Mouse (Mus musculus): Measurements from ENCODE around the gene Ephb3. TPM values are rescaled to one million over a fixed set of nuclear protein-coding genes. Genes with fewer than 3 reads are reported as not detected.

Ephb3 gene
- total RNA-seq, 2 experiments from 2014 or later = 0.83 to 0.99 TPM

DNA sequence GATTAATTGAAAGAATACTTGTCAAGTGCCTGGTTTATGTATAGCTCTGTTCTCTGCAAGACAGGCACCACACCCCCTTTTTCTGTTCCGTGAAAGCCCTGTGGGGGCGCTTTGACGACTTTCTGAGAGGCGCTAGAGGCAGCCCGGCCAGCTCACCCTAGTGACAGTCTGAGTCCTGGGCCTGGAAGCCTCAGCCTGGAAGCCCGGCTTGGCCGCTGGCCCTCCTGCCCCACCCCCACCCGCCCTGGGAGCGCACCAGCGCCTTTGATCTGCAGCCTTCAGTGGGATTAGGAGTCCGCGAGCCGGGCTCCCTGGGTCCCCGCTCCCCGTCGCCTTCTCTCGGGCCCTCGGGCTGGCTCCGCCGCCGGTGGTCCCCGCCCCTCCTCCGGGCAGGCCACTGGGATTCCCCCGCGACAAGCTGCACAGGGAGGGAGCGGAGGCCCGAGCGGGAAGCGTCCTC, 41.4 kb downstream of the Ephb3 start:
- peak; percentile 71 to 77 for DNase-seq (ENCODE audit: low spot score in 2 of 2)

DNA sequence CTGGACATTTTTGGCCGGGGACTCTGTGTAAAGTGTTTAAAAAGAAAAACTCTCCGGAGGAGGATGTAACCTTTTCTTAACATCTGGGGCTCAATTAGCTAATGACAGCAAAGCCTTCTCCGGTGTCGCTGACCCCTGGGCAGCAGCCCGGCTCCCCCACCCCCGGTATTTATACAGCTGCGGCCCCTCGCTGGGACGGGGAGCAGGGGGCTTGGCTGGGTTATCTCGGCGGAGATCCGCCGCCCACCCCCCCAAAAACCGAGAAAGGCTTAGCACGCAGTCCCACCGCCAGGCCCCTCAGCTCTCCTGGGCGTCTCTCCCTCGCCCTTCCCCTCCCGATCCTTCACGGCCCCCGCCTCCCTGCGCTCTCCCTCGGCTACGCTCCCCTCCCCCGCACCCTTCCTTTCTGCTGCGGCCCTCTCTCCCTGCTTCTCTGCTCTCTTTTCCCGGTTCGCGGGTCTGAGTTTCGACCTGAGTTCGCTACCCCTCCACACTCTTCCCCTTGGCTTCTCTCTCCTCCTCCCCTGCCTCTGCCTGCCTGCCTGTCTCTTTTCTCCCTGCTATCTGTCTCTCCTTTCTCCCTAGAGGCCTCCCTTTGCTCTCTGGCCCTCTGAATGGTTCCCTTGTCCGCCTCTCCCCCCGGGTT, 42.0 kb downstream of the Ephb3 start:
- peak; percentile 18 to 27 for DNase-seq (ENCODE audit: low spot score in 2 of 2)

DNA sequence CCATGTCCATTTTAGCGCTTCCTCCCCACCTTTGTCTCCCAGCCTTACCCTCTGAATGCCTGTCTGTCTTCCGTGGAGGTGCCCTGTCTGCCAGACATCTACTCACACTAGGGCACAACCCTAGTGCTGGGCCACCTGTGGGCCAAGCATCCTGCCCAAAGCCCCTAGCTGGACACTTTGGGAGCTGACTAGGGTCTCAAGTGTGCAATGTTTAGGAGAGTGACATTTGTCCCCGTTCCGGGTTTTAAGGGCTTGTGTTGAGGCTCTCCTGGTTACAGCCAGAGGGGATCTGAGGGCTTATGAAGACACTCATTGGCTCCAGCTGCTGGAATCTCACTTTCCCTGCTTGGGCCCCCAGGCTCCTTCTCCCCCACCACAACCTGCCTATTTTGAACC, 42.5 kb downstream of the Ephb3 start:
- no peak for DNase-seq (ENCODE audit: low spot score in 2 of 2)

- DNase-seq (ENCODE audit: low spot score in 2 of 2) = peak; percentile 46 to 49
These were observed 43.5 kb downstream of the Ephb3 start for GRCm38 (mm10) chr16:21247871-21248712.

DNA sequence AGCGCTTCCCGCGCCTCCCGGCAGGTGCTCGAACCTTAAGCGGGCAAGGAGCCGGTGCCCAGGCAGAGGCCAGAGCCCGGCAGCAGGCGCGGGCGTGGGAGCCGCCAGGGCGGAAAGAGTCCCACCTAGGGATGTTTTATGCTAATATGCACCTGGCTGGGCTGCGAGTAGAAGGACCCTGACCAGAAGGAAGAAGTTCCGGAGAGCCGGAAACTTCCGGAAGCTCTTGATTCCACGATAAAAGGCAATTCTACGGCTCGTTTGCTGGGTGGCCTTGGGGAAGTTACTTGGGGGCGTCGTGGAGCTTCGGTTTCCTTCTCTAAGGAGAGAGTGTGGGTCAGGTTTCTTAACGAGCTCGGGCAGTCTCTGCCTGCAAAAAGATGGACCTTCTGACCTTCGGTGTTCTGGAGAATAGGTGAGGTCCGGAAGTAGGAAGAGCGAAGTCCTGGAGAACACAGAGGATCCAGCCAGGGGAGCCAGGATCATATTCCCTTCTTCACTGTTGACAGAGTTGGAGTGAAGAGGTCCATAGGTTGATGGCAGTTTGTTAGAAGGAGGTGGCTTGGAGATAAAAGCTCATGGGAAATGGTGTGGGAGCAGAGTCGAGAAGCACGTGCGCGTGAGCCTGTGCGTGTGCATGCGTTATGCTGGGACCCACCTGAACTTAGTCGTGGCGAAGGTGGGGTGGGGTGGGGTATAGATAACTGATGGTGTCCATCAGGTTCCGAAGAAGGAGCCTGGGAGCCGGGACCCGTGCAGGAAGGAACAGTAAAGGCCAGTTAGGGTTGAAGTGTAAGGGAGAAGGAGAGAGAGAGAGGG, 44.4 kb downstream of the Ephb3 start:
- DNase-seq (ENCODE audit: low spot score in 2 of 2) = no peak

- no peak for DNase-seq (ENCODE audit: low spot score in 2 of 2)
These were observed 47.9 kb downstream of the Ephb3 start for GRCm38 (mm10) chr16:21252401-21252955.

- DNase-seq (ENCODE audit: low spot score in 2 of 2) = no peak
These were observed 51.2 kb downstream of the Ephb3 start for GRCm38 (mm10) chr16:21255574-21256304.

GRCm38 (mm10) chr16:21256514-21257305, 52.2 kb downstream of the Ephb3 start:
- DNase-seq (ENCODE audit: low spot score in 2 of 2) = no peak

GRCm38 (mm10) chr16:21265417-21265816, 60.9 kb downstream of the Ephb3 start:
- DNase-seq (ENCODE audit: low spot score in 2 of 2) = no peak

DNA sequence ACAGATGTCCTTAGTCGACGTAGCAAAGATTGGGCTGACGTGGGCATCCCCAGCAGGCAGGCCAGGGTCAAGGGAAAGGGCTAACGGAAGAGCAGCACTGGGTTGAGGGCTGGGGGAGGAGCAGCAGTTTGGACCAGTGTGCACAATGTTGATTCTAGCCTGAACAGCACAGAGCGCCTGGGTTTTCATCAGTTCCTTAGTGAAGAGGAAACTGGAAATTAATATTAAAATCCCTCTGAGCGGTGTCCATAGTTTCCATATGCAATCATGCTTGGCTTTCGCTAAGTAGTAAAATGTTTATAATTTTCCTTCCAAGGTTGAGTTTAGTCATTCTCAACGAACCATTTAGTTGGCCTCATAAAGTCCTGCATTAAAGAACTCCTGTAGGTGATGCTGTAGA, 65.2 kb downstream of the Ephb3 start:
- no peak for DNase-seq (ENCODE audit: low spot score in 2 of 2)

- DNase-seq (ENCODE audit: low spot score in 2 of 2) = no peak
These were observed 67.3 kb downstream of the Ephb3 start for GRCm38 (mm10) chr16:21271773-21272247.

DNA sequence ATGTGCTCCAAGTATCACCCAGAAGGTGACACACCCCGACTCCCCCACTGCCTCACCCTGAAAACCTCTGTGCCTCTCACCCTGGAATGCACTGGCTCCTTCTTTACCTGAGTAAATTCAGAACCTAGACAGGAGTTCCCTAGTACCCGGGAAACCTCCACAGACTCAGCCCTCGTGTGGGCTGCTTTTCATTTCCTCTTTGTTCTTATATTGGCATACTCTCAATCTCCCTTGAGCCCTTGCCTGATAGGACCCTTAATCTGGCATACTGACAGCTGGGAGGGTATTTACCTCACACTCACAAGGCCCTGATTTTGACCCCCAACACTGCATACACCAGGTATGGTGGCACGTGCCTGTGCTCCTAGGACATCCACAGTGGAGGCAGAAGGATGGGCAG, 68.2 kb downstream of the Ephb3 start:
- no peak for DNase-seq (ENCODE audit: low spot score in 2 of 2)

Small RNAs within 50 kb of the gene (microRNA-seq; reads per million reads assigned to microRNA genes)
- gene Mir7680 (ENCODE audit: borderline number of aligned reads in 2 of 2) = 0 reads per million in 2 experiments

Other genes with a start within 250 kb of the Ephb3 start
- under 1 TPM in 1 of 2 experiments, not detected in 1; 0.30 TPM for gene Teddm3, start 50.8 kb upstream of the Ephb3 start, total RNA-seq (2021)
- gene Vps8, start 218.4 kb downstream of the Ephb3 start, total RNA-seq (2021) = 10 to 100 TPM; 19.2 to 19.5 TPM